9 mouse cellular contexts compared by ENCODE assay signal in the genomic region with DNA sequence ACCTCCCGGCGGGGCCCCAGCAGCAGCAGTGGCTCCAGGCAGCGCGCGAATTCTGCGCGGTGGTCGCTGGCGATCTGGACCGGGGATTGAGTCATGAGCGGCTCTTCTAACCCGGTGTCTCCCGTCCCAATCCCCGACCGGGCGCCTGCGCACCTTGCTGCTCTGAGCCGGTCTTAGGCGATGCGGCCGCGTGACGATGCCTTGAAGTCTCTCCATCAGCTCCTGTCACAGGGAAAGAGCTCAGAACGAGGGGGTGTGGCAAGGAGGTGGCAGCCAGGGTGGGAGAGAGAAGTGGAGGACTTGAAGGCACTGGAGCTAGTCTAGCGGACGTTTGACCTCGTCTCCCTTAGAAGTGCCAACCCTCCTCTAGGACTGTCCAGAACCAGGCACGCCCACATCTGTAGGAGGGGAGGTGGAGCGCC. TPM values are rescaled to one million over a fixed set of nuclear protein-coding genes. Genes with fewer than 3 reads are reported as not detected.
DNase-seq lines count a peak whose midpoint lies in the region; ATAC-seq and TF ChIP-seq lines count a peak whose summit lies in the region.
"Had no signal": no experiment of that assay in that cellular context is flagged by ENCODE, and none has a peak within 500 bp of the region (broad histone marks: within the 10 kb centered on the region; RNA-seq: fewer than 3 reads in every experiment).

No protein-coding gene starts in this region.

- peak overlapping the region; percentile 56 for H3K9ac ChIP-seq in heart, embryonic 11.5 days (ENCODE audit: low read depth, low read length)
- peak overlapping the region; percentile 17; the same call in 1 of the 2 replicates for H3K9ac ChIP-seq in ES-Bruce4 (ENCODE audit: low read depth, poor library complexity, severe bottlenecking)
- no peak overlapping the region; the same call in 1 of the 2 replicates for H3K9ac ChIP-seq in embryonic facial prominence, embryonic 15.5 days
- H3K9ac ChIP-seq in limb, embryonic 11.5 days (ENCODE audit: low read length) = no peak overlapping the region; the same call in 1 of the 2 replicates
- H3K9ac ChIP-seq in neural tube, embryonic 12.5 days = peak overlapping the region; percentile 26; the same call in 1 of the 2 replicates

- no peak for TF ChIP-seq CTCF in ES-Bruce4 (IDR thresholded peaks at IDR 0.05; ENCODE audit: low read depth, low read length)

- no peak for TF ChIP-seq POLR2A in ES-Bruce4 (IDR thresholded peaks at IDR 0.05; ENCODE audit: insufficient read depth, low read length)

- H3K4me2 ChIP-seq in heart, embryonic 11.5 days = peak overlapping the region; percentile 76
- H3K4me2 ChIP-seq in embryonic facial prominence, embryonic 15.5 days (replicated peaks) = peak overlapping the region; percentile 62
- H3K4me2 ChIP-seq in limb, embryonic 11.5 days (ENCODE audit: low read depth, severe bottlenecking) = peak overlapping the region; percentile 50
- peak overlapping the region; percentile 59 for H3K4me2 ChIP-seq in neural tube, embryonic 12.5 days (replicated peaks)

- no peak overlapping the region for H3K27ac ChIP-seq in heart, embryonic 11.5 days (ENCODE audit: low read depth, low read length)
- no peak overlapping the region for H3K27ac ChIP-seq in ES-Bruce4 (ENCODE audit: insufficient read depth, low read length)
- no peak overlapping the region for H3K27ac ChIP-seq in embryonic facial prominence, embryonic 15.5 days (replicated peaks)
- no peak overlapping the region for H3K27ac ChIP-seq in limb, embryonic 11.5 days (replicated peaks; ENCODE audit: low read depth, low read length)
- H3K27ac ChIP-seq in neural tube, embryonic 12.5 days = no peak overlapping the region

- H3K27me3 ChIP-seq in heart, embryonic 11.5 days (ENCODE audit: control insufficient read depth, insufficient read depth, low read length) = peaks cover 74% of the 10 kb centered on the region
- H3K27me3 ChIP-seq in ES-Bruce4 (ENCODE audit: control insufficient read depth, insufficient read depth, low read length, poor library complexity, severe bottlenecking) = no peaks in the 10 kb centered on the region
- H3K27me3 ChIP-seq in embryonic facial prominence, embryonic 15.5 days = peaks cover 85% of the 10 kb centered on the region
- peaks cover 70% of the 10 kb centered on the region for H3K27me3 ChIP-seq in limb, embryonic 11.5 days (ENCODE audit: control insufficient read depth, insufficient read depth, low read length)
- H3K27me3 ChIP-seq in neural tube, embryonic 12.5 days (replicated peaks) = peaks cover 92% of the 10 kb centered on the region

- ATAC-seq in heart, embryonic 11.5 days (replicated peaks; ENCODE audit: insufficient number of reproducible peaks, low FRiP score, low TSS enrichment) = no peak
- ATAC-seq in embryonic facial prominence, embryonic 15.5 days (ENCODE audit: insufficient number of reproducible peaks, low FRiP score, low TSS enrichment, low read depth) = no peak
- ATAC-seq in limb, embryonic 11.5 days (ENCODE audit: insufficient number of reproducible peaks, low FRiP score, low TSS enrichment, low read depth) = 0 out of 2 replicates have a peak, but pooled peaks have one; percentile 20
- ATAC-seq in neural tube, embryonic 12.5 days (ENCODE audit: low FRiP score, low read depth) = peak; percentile 32; the same call in 1 of the 2 replicates

- no peaks in the 10 kb centered on the region for H3K9me3 ChIP-seq in heart, embryonic 11.5 days (replicated peaks; ENCODE audit: control insufficient read depth, low read length)
- no peaks in the 10 kb centered on the region for H3K9me3 ChIP-seq in ES-Bruce4 (replicated peaks; ENCODE audit: control insufficient read depth, insufficient read depth, low read length, poor library complexity, severe bottlenecking)
- no peaks in the 10 kb centered on the region for H3K9me3 ChIP-seq in embryonic facial prominence, embryonic 15.5 days (replicated peaks)
- no peaks in the 10 kb centered on the region for H3K9me3 ChIP-seq in limb, embryonic 11.5 days (ENCODE audit: control insufficient read depth, low read length)
- no peaks in the 10 kb centered on the region for H3K9me3 ChIP-seq in neural tube, embryonic 12.5 days

- peaks cover 34% of the 10 kb centered on the region for H3K4me1 ChIP-seq in heart, embryonic 11.5 days (ENCODE audit: control insufficient read depth, insufficient read depth, low read length)
- H3K4me1 ChIP-seq in ES-Bruce4 (ENCODE audit: control insufficient read depth, insufficient read depth, low read length) = peaks cover 2% of the 10 kb centered on the region
- peaks cover 34% of the 10 kb centered on the region for H3K4me1 ChIP-seq in embryonic facial prominence, embryonic 15.5 days
- peaks cover 21% of the 10 kb centered on the region; the same call in 1 of the 2 replicates for H3K4me1 ChIP-seq in limb, embryonic 11.5 days (ENCODE audit: control insufficient read depth, insufficient read depth, low read length)
- peaks cover 21% of the 10 kb centered on the region for H3K4me1 ChIP-seq in neural tube, embryonic 12.5 days

- H3K36me3 ChIP-seq in heart, embryonic 11.5 days (ENCODE audit: control insufficient read depth, insufficient read depth, low read length) = peaks cover 5% of the 10 kb centered on the region
- no peaks in the 10 kb centered on the region for H3K36me3 ChIP-seq in ES-Bruce4 (ENCODE audit: control insufficient read depth, insufficient read depth, low read length, poor library complexity, severe bottlenecking)
- H3K36me3 ChIP-seq in embryonic facial prominence, embryonic 15.5 days = peaks cover 3% of the 10 kb centered on the region; the same call in 1 of the 2 replicates
- H3K36me3 ChIP-seq in limb, embryonic 11.5 days (ENCODE audit: control insufficient read depth, insufficient read depth, low read length) = no peaks in the 10 kb centered on the region; the same call in 1 of the 2 replicates
- H3K36me3 ChIP-seq in neural tube, embryonic 12.5 days = peaks cover 5% of the 10 kb centered on the region

- TF ChIP-seq EP300 in ES-Bruce4 (IDR thresholded peaks at IDR 0.05; ENCODE audit: insufficient read depth, low read depth, low read length) = no peak

- H3K4me3 ChIP-seq in heart, embryonic 11.5 days (ENCODE audit: low read depth, low read length) = peak overlapping the region; percentile 43
- H3K4me3 ChIP-seq in ES-Bruce4 (ENCODE audit: low read depth, low read length) = peak overlapping the region; percentile 66
- peak overlapping the region; percentile 37 for H3K4me3 ChIP-seq in embryonic facial prominence, embryonic 15.5 days (replicated peaks)
- H3K4me3 ChIP-seq in limb, embryonic 11.5 days (ENCODE audit: low read depth, low read length) = peak overlapping the region; percentile 24
- peak overlapping the region; percentile 26 for H3K4me3 ChIP-seq in neural tube, embryonic 12.5 days

- WGBS in heart, embryonic 11.5 days (ENCODE audit: insufficient replicate concordance) = under 1% methylated on average over 29 of the region's 29 CpGs
- under 1% methylated on average over 29 of the region's 29 CpGs for WGBS in embryonic facial prominence, embryonic 15.5 days
- 0% methylated on average over 29 of the region's 29 CpGs for WGBS in limb, embryonic 11.5 days
- WGBS in neural tube, embryonic 12.5 days = 0% methylated on average over 29 of the region's 29 CpGs

- DNase-seq in heart, adult 8-10 months (ENCODE audit: low spot score) = no peak
- DNase-seq in limb, embryonic 11.5 days (ENCODE audit: low spot score) = peak; percentile 60
- DNase-seq in gastrocnemius, postnatal 4 days (ENCODE audit: low spot score in 2 of 2) = no peak
- DNase-seq in cerebellum, adult 9-10 months = no peak

RNA-seq across cellular contexts. Expression of a gene that starts 5.6 kb away (rescaled TPM):
- polyA plus RNA-seq in heart, embryonic 11.5 days (2014; fragmentation: Nextera tagmentation; extraction: Ambion mirVana) = 27.4 and 27.5 TPM in 2 replicates
- total RNA-seq in heart, adult 8-10 months (2022) = 10 to 100 TPM; 29.1 to 63.4 (median 46.1) TPM
- polyA plus RNA-seq in ES-Bruce4 (2011; ENCODE audit: insufficient read depth, insufficient read length, low read depth, missing spikeins) = 3.2 and 4.2 TPM in 2 replicates
- polyA plus RNA-seq in embryonic facial prominence, embryonic 15.5 days (2015; fragmentation: Nextera tagmentation; extraction: Ambion mirVana) = 0.23 and 0.72 TPM in 2 replicates
- polyA plus RNA-seq in limb, embryonic 11.5 days (2014; fragmentation: Nextera tagmentation; extraction: Ambion mirVana) = 0.19 and 0.92 TPM in 2 replicates
- polyA plus RNA-seq in neural tube, embryonic 12.5 days (2016; fragmentation: Nextera tagmentation; extraction: Ambion mirVana) = 5.8 and 7.3 TPM in 2 replicates
- under 1 TPM in 1 of 2 experiments, not detected in 1; 0.32 TPM for total RNA-seq in gastrocnemius, postnatal 4 days (2021)
- polyA plus RNA-seq: G1E had no signal

RNA-seq across cellular contexts. Expression of a gene that starts 12.3 kb away (rescaled TPM):
- polyA plus RNA-seq in heart, embryonic 11.5 days (2014; fragmentation: Nextera tagmentation; extraction: Ambion mirVana) = 285 and 300 TPM in 2 replicates
- total RNA-seq in heart, adult 8-10 months (2022) = 100 to 1,000 TPM; 266 to 327 (median 276) TPM
- polyA plus RNA-seq in ES-Bruce4 (2011; ENCODE audit: insufficient read depth, insufficient read length, low read depth, missing spikeins) = 1,917 and 1,978 TPM in 2 replicates
- polyA plus RNA-seq in embryonic facial prominence, embryonic 15.5 days (2015; fragmentation: Nextera tagmentation; extraction: Ambion mirVana) = 342 and 365 TPM in 2 replicates
- 453 and 467 TPM in 2 replicates for polyA plus RNA-seq in limb, embryonic 11.5 days (2014; fragmentation: Nextera tagmentation; extraction: Ambion mirVana)
- 255 and 274 TPM in 2 replicates for polyA plus RNA-seq in neural tube, embryonic 12.5 days (2016; fragmentation: Nextera tagmentation; extraction: Ambion mirVana)
- total RNA-seq in gastrocnemius, postnatal 4 days (2021) = 100 to 1,000 TPM; 405 to 428 TPM

RNA-seq across cellular contexts. Expression of a gene that starts 16.2 kb away (rescaled TPM):
- polyA plus RNA-seq in heart, embryonic 11.5 days (2014; fragmentation: Nextera tagmentation; extraction: Ambion mirVana) = 15.9 and 22.6 TPM in 2 replicates
- 10 to 100 TPM; 25.2 to 36.4 (median 30.6) TPM for total RNA-seq in heart, adult 8-10 months (2022)
- polyA plus RNA-seq in ES-Bruce4 (2011; ENCODE audit: insufficient read depth, insufficient read length, low read depth, missing spikeins) = 21.4 and 22.8 TPM in 2 replicates
- 23.5 and 26.7 TPM in 2 replicates for polyA plus RNA-seq in embryonic facial prominence, embryonic 15.5 days (2015; fragmentation: Nextera tagmentation; extraction: Ambion mirVana)
- 28.3 and 29.9 TPM in 2 replicates for polyA plus RNA-seq in limb, embryonic 11.5 days (2014; fragmentation: Nextera tagmentation; extraction: Ambion mirVana)
- polyA plus RNA-seq in neural tube, embryonic 12.5 days (2016; fragmentation: Nextera tagmentation; extraction: Ambion mirVana) = 23.0 and 24.7 TPM in 2 replicates
- 10 to 100 TPM; 21.3 to 26.0 TPM for total RNA-seq in gastrocnemius, postnatal 4 days (2021)

RNA-seq across cellular contexts. Expression of a gene that starts 21.8 kb away (rescaled TPM):
- not detected in 2 replicates for polyA plus RNA-seq in heart, embryonic 11.5 days (2014; fragmentation: Nextera tagmentation; extraction: Ambion mirVana)
- not detected for total RNA-seq in heart, adult 8-10 months (2022)
- not detected in 2 replicates for polyA plus RNA-seq in ES-Bruce4 (2011; ENCODE audit: insufficient read depth, insufficient read length, low read depth, missing spikeins)
- polyA plus RNA-seq in embryonic facial prominence, embryonic 15.5 days (2015; fragmentation: Nextera tagmentation; extraction: Ambion mirVana) = not detected in 2 replicates
- polyA plus RNA-seq in limb, embryonic 11.5 days (2014; fragmentation: Nextera tagmentation; extraction: Ambion mirVana) = not detected in 2 replicates
- polyA plus RNA-seq in neural tube, embryonic 12.5 days (2016; fragmentation: Nextera tagmentation; extraction: Ambion mirVana) = 0.58 and 1.1 TPM in 2 replicates
- total RNA-seq in gastrocnemius, postnatal 4 days (2021) = not detected
- total RNA-seq: G1E had no signal
- polyA plus RNA-seq: G1E had no signal

RNA-seq across cellular contexts. Expression of a gene that starts 25.2 kb away (rescaled TPM):
- polyA plus RNA-seq in heart, embryonic 11.5 days (2014; fragmentation: Nextera tagmentation; extraction: Ambion mirVana) = 0.04 and 0.07 TPM in 2 replicates
- under 1 TPM; 0.19 to 0.59 (median 0.27) TPM for total RNA-seq in heart, adult 8-10 months (2022)
- polyA plus RNA-seq in ES-Bruce4 (2011; ENCODE audit: insufficient read depth, insufficient read length, low read depth, missing spikeins) = 5.4 and 5.8 TPM in 2 replicates
- polyA plus RNA-seq in embryonic facial prominence, embryonic 15.5 days (2015; fragmentation: Nextera tagmentation; extraction: Ambion mirVana) = 0.76 and 1.2 TPM in 2 replicates
- polyA plus RNA-seq in limb, embryonic 11.5 days (2014; fragmentation: Nextera tagmentation; extraction: Ambion mirVana) = 0.05 TPM in 1 of 2 replicates, not detected in the other
- 6.1 and 7.8 TPM in 2 replicates for polyA plus RNA-seq in neural tube, embryonic 12.5 days (2016; fragmentation: Nextera tagmentation; extraction: Ambion mirVana)
- under 1 TPM; 0.18 to 0.27 TPM for total RNA-seq in gastrocnemius, postnatal 4 days (2021)

Comparison
In these comparisons a context has a peak if more than half of its experiments do, and no peak if none do; other contexts are left out.
1. ATAC-seq: peak in limb, embryonic 11.5 days (single experiment) and neural tube, embryonic 12.5 days (single experiment); none in heart, embryonic 11.5 days (single experiment) and embryonic facial prominence, embryonic 15.5 days (single experiment).
2. H3K9ac ChIP-seq: peak in heart, embryonic 11.5 days (single experiment), ES-Bruce4 (single experiment) and neural tube, embryonic 12.5 days (single experiment); none in embryonic facial prominence, embryonic 15.5 days (single experiment) and limb, embryonic 11.5 days (single experiment).
3. Peak in every context shown above with its lines, with median percentiles within 50 percentile points of each other: H3K4me2 ChIP-seq and H3K4me3 ChIP-seq.